Mouse (Mus musculus): ENCODE measurements around the gene Gm20696.

Gene Gm20696

GRCm38 (mm10) chr6:99575633-99576032 lies 91.0 kb downstream of the Gm20696 start:
- DNase-seq (ENCODE audit: low read depth in 1 of 2, low spot score in 2 of 2) = no peak

GRCm38 (mm10) chr6:99573343-99573742 lies 93.3 kb downstream of the Gm20696 start:
- DNase-seq (ENCODE audit: low read depth in 1 of 2, low spot score in 2 of 2) = no peak

GRCm38 (mm10) chr6:99572071-99572470 lies 94.5 kb downstream of the Gm20696 start:
- no peak for DNase-seq (ENCODE audit: low read depth in 1 of 2, low spot score in 2 of 2)

- no peak for DNase-seq (ENCODE audit: low read depth in 1 of 2, low spot score in 2 of 2)
Measured at GRCm38 (mm10) chr6:99566921-99567320, 99.7 kb downstream of the Gm20696 start.

GRCm38 (mm10) chr6:99564766-99565165 lies 101.8 kb downstream of the Gm20696 start:
- no peak for DNase-seq (ENCODE audit: low read depth in 1 of 2, low spot score in 2 of 2)

GRCm38 (mm10) chr6:99556950-99557349 lies 109.6 kb downstream of the Gm20696 start:
- DNase-seq (ENCODE audit: low read depth in 1 of 2, low spot score in 2 of 2) = no peak

GRCm38 (mm10) chr6:99552816-99553215 lies 113.8 kb downstream of the Gm20696 start:
- DNase-seq (ENCODE audit: low read depth in 1 of 2, low spot score in 2 of 2) = no peak

GRCm38 (mm10) chr6:99546416-99546815 lies 120.2 kb downstream of the Gm20696 start:
- no peak for DNase-seq (ENCODE audit: low read depth in 1 of 2, low spot score in 2 of 2)

GRCm38 (mm10) chr6:99545437-99545836 lies 121.2 kb downstream of the Gm20696 start:
- DNase-seq (ENCODE audit: low read depth in 1 of 2, low spot score in 2 of 2) = no peak

GRCm38 (mm10) chr6:99541105-99541504 lies 125.5 kb downstream of the Gm20696 start:
- no peak for DNase-seq (ENCODE audit: low read depth in 1 of 2, low spot score in 2 of 2)

- no peak for DNase-seq (ENCODE audit: low read depth in 1 of 2, low spot score in 2 of 2)
Measured at GRCm38 (mm10) chr6:99540653-99541052, 125.9 kb downstream of the Gm20696 start.

- DNase-seq (ENCODE audit: low read depth in 1 of 2, low spot score in 2 of 2) = no peak
Measured at GRCm38 (mm10) chr6:99540146-99540545, 126.5 kb downstream of the Gm20696 start.

GRCm38 (mm10) chr6:99538194-99538941 lies 128.2 kb downstream of the Gm20696 start:
- DNase-seq (ENCODE audit: low read depth in 1 of 2, low spot score in 2 of 2) = no peak

GRCm38 (mm10) chr6:99534211-99534745 lies 132.3 kb downstream of the Gm20696 start:
- DNase-seq (ENCODE audit: low read depth in 1 of 2, low spot score in 2 of 2) = no peak

- no peak for DNase-seq (ENCODE audit: low read depth in 1 of 2, low spot score in 2 of 2)
Measured at GRCm38 (mm10) chr6:99532458-99532857, 134.1 kb downstream of the Gm20696 start.

- no peak for DNase-seq (ENCODE audit: low read depth in 1 of 2, low spot score in 2 of 2)
Measured at GRCm38 (mm10) chr6:99528972-99529371, 137.6 kb downstream of the Gm20696 start.

- no peak for DNase-seq (ENCODE audit: low read depth in 1 of 2, low spot score in 2 of 2)
Measured at GRCm38 (mm10) chr6:99527457-99528105, 139.0 kb downstream of the Gm20696 start.

GRCm38 (mm10) chr6:99525351-99525750 lies 141.2 kb downstream of the Gm20696 start:
- no peak for DNase-seq (ENCODE audit: low read depth in 1 of 2, low spot score in 2 of 2)

- DNase-seq (ENCODE audit: low read depth in 1 of 2, low spot score in 2 of 2) = no peak
Measured at GRCm38 (mm10) chr6:99523679-99524370, 142.8 kb downstream of the Gm20696 start.

- peak; percentile 20 to 64 for DNase-seq (ENCODE audit: low read depth in 1 of 2, low spot score in 2 of 2)
Measured at GRCm38 (mm10) chr6:99523109-99523632, 143.4 kb downstream of the Gm20696 start.

GRCm38 (mm10) chr6:99522359-99523108 lies 144.1 kb downstream of the Gm20696 start, which contains the start of gene Foxp1:
Gene Foxp1 (minus strand): TSS chr6:99522721.
- peak; percentile 33 to 69 for DNase-seq (ENCODE audit: low read depth in 1 of 2, low spot score in 2 of 2)
